Mouse (Mus musculus) neural tube, embryonic 12.5 days (tissue): ENCODE measurements around the gene Eps8l2. TPM values are rescaled to one million over a fixed set of nuclear protein-coding genes. Genes with fewer than 3 reads are reported as not detected.

ENCODE experiments used
- ATAC-seq: fragments of 200-750 bp; cut with Nextera tagmentation; 2 replicates; pipeline ENCODE4 v1.8.0; 2017; ENCODE audit warnings: low read depth, mild to moderate bottlenecking, moderate TSS enrichment, moderate library complexity; ENCODE audit not compliant: low FRiP score
- H3K27ac ChIP-seq: fragments of 300-500 bp; sonication (generic); 2 replicates; pipeline ENCODE4 v1.5.1; 2016
- H3K27me3 ChIP-seq: fragments of 300-500 bp; sonication (generic); replicated peaks from 2 replicates; pipeline ENCODE4 v1.6.1; 2016; ENCODE audit warnings: mild to moderate bottlenecking
- H3K36me3 ChIP-seq: fragments of 300-500 bp; sonication (generic); 2 replicates; pipeline ENCODE4 v1.6.1; 2016; ENCODE audit warnings: mild to moderate bottlenecking
- H3K4me1 ChIP-seq: fragments of 300-500 bp; sonication (generic); 2 replicates; pipeline ENCODE4 v1.6.1; 2016
- H3K4me2 ChIP-seq: fragments of 300-500 bp; sonication (generic); replicated peaks from 2 replicates; pipeline ENCODE4 v1.6.1; 2016; ENCODE audit warnings: mild to moderate bottlenecking
- H3K4me3 ChIP-seq: fragments of 300-500 bp; sonication (generic); 2 replicates; pipeline ENCODE4 v1.5.1; 2016
- H3K9ac ChIP-seq: fragments of 300-500 bp; sonication (generic); 2 replicates; pipeline ENCODE4 v1.6.1; 2016; ENCODE audit warnings: mild to moderate bottlenecking
- H3K9me3 ChIP-seq: fragments of 300-500 bp; sonication (generic); 2 replicates; pipeline ENCODE4 v1.6.1; 2016; ENCODE audit warnings: mild to moderate bottlenecking
- WGBS: fragments of 180-500 bp; shearing (Covaris S2); methylation state at CpG from one replicate; pipeline ENCODE4 v1.1.7; 2016; 5-methylcytosine and 5-hydroxymethylcytosine counted together
- polyA plus RNA-seq: library from polyadenylated mRNA; unstranded; fragments of >200 nt; fragmentation: Nextera tagmentation; extraction: Ambion mirVana; gene quantifications from 2 replicates; pipeline ENCODE4 v1.2.1, GENCODE M21; 2016

The Eps8l2 gene
- polyA plus RNA-seq, 1 experiment from 2014 or later = 1.0 TPM

- Histone ChIP-seq H3K4me2 (no peak overlapping the region), H3K27me3 (peaks cover under 1% of the 10 kb centered on the region; the same call in 1 of the 2 replicates), H3K36me3 (no peaks in the 10 kb centered on the region), H3K4me3 (no peak overlapping the region), H3K4me1 (peaks cover 4% of the 10 kb centered on the region), H3K27ac (no peak overlapping the region), H3K9me3 (no peaks in the 10 kb centered on the region), H3K9ac (no peak overlapping the region)
- no peak for ATAC-seq
- WGBS = 57% methylated on average over 12 of the region's 12 CpGs
Observed at GRCm38 (mm10) chr7:141355626-141356326, 17.1 kb downstream of the Eps8l2 start.

GRCm38 (mm10) chr7:141356971-141357370 lies 18.3 kb downstream of the Eps8l2 start:
- no peak overlapping the region for H3K4me3 ChIP-seq
- H3K27me3 ChIP-seq = peaks cover 12% of the 10 kb centered on the region
- H3K9me3 ChIP-seq = no peaks in the 10 kb centered on the region
- H3K4me1 ChIP-seq = peaks cover 4% of the 10 kb centered on the region
- WGBS = 79% methylated on average over 14 of the region's 14 CpGs
- H3K36me3 ChIP-seq = no peaks in the 10 kb centered on the region
- H3K9ac ChIP-seq = no peak overlapping the region
- H3K27ac ChIP-seq = no peak overlapping the region
- H3K4me2 ChIP-seq = no peak overlapping the region
- ATAC-seq = no peak

- 14% methylated on average over 24 of the region's 24 CpGs for WGBS
- no peaks in the 10 kb centered on the region for H3K9me3 ChIP-seq
- peaks cover 21% of the 10 kb centered on the region for H3K27me3 ChIP-seq
- H3K4me1 ChIP-seq = no peaks in the 10 kb centered on the region
- no peaks in the 10 kb centered on the region for H3K36me3 ChIP-seq
- H3K4me2 ChIP-seq = no peak overlapping the region; the same call in 1 of the 2 replicates
- no peak overlapping the region for H3K27ac ChIP-seq
- ATAC-seq = no peak
- H3K9ac ChIP-seq = no peak overlapping the region
- no peak overlapping the region for H3K4me3 ChIP-seq
Observed at GRCm38 (mm10) chr7:141361510-141361909, 22.8 kb downstream of the Eps8l2 start.

- H3K4me1 ChIP-seq = no peaks in the 10 kb centered on the region
- no peaks in the 10 kb centered on the region for H3K36me3 ChIP-seq
- H3K9me3 ChIP-seq = no peaks in the 10 kb centered on the region
- H3K4me2 ChIP-seq = no peak overlapping the region
- peaks cover 21% of the 10 kb centered on the region for H3K27me3 ChIP-seq
- H3K4me3 ChIP-seq = no peak overlapping the region
- ATAC-seq = no peak
- H3K9ac ChIP-seq = no peak overlapping the region
- no peak overlapping the region for H3K27ac ChIP-seq
- WGBS = 55% methylated on average over 4 of the region's 4 CpGs
Observed at GRCm38 (mm10) chr7:141363106-141363751, 24.5 kb downstream of the Eps8l2 start.

GRCm38 (mm10) chr7:141363752-141364125 lies 25.1 kb downstream of the Eps8l2 start:
- Histone ChIP-seq H3K4me2 (no peak overlapping the region), H3K27me3 (peaks cover 21% of the 10 kb centered on the region), H3K9ac (no peak overlapping the region), H3K27ac (no peak overlapping the region), H3K36me3 (no peaks in the 10 kb centered on the region), H3K9me3 (no peaks in the 10 kb centered on the region), H3K4me1 (no peaks in the 10 kb centered on the region), H3K4me3 (no peak overlapping the region)
- WGBS = 64% methylated on average over 2 of the region's 2 CpGs
- ATAC-seq = no peak

GRCm38 (mm10) chr7:141364349-141365048 lies 25.8 kb downstream of the Eps8l2 start:
- H3K4me2 ChIP-seq = no peak overlapping the region
- 79% methylated on average over 5 of the region's 5 CpGs for WGBS
- H3K9ac ChIP-seq = no peak overlapping the region
- peaks cover 21% of the 10 kb centered on the region for H3K27me3 ChIP-seq
- ATAC-seq = no peak
- no peaks in the 10 kb centered on the region for H3K9me3 ChIP-seq
- H3K27ac ChIP-seq = no peak overlapping the region
- H3K4me3 ChIP-seq = no peak overlapping the region
- H3K36me3 ChIP-seq = no peaks in the 10 kb centered on the region
- no peaks in the 10 kb centered on the region for H3K4me1 ChIP-seq

- H3K4me1 ChIP-seq = no peaks in the 10 kb centered on the region
- no peak overlapping the region for H3K4me2 ChIP-seq
- no peak overlapping the region for H3K4me3 ChIP-seq
- no peaks in the 10 kb centered on the region for H3K36me3 ChIP-seq
- no peaks in the 10 kb centered on the region for H3K9me3 ChIP-seq
- WGBS = 69% methylated on average over 3 of the region's 3 CpGs
- no peak for ATAC-seq
- H3K27ac ChIP-seq = no peak overlapping the region
- peaks cover 21% of the 10 kb centered on the region for H3K27me3 ChIP-seq
- H3K9ac ChIP-seq = no peak overlapping the region
Observed at GRCm38 (mm10) chr7:141365049-141365445, 26.4 kb downstream of the Eps8l2 start.

- no peak overlapping the region for H3K9ac ChIP-seq
- ATAC-seq = no peak
- peaks cover 5% of the 10 kb centered on the region for H3K27me3 ChIP-seq
- 79% methylated on average over 4 of the region's 4 CpGs for WGBS
- no peak overlapping the region for H3K4me2 ChIP-seq
- H3K4me3 ChIP-seq = no peak overlapping the region
- H3K4me1 ChIP-seq = no peaks in the 10 kb centered on the region
- H3K9me3 ChIP-seq = no peaks in the 10 kb centered on the region
- H3K36me3 ChIP-seq = no peaks in the 10 kb centered on the region
- H3K27ac ChIP-seq = no peak overlapping the region
Observed at GRCm38 (mm10) chr7:141367358-141367757, 28.7 kb downstream of the Eps8l2 start.

- H3K4me3 ChIP-seq = no peak overlapping the region
- no peak for ATAC-seq
- 61% methylated on average over 5 of the region's 5 CpGs for WGBS
- H3K27ac ChIP-seq = no peak overlapping the region
- H3K4me1 ChIP-seq = no peaks in the 10 kb centered on the region
- H3K27me3 ChIP-seq = no peaks in the 10 kb centered on the region
- no peak overlapping the region for H3K4me2 ChIP-seq
- H3K9ac ChIP-seq = no peak overlapping the region
- H3K36me3 ChIP-seq = no peaks in the 10 kb centered on the region
- H3K9me3 ChIP-seq = no peaks in the 10 kb centered on the region
Observed at GRCm38 (mm10) chr7:141369918-141370317, 31.2 kb downstream of the Eps8l2 start.

- WGBS = 76% methylated on average over 6 of the region's 6 CpGs
- Histone ChIP-seq H3K9me3 (no peaks in the 10 kb centered on the region), H3K4me2 (no peak overlapping the region), H3K9ac (no peak overlapping the region), H3K27ac (no peak overlapping the region), H3K27me3 (no peaks in the 10 kb centered on the region), H3K4me3 (no peak overlapping the region), H3K36me3 (no peaks in the 10 kb centered on the region), H3K4me1 (no peaks in the 10 kb centered on the region)
- no peak for ATAC-seq
Observed at GRCm38 (mm10) chr7:141371942-141372595, 33.4 kb downstream of the Eps8l2 start.

GRCm38 (mm10) chr7:141373611-141374010 lies 34.9 kb downstream of the Eps8l2 start:
- Histone ChIP-seq H3K4me3 (no peak overlapping the region), H3K27me3 (no peaks in the 10 kb centered on the region), H3K4me2 (no peak overlapping the region), H3K9me3 (no peaks in the 10 kb centered on the region), H3K4me1 (no peaks in the 10 kb centered on the region), H3K36me3 (no peaks in the 10 kb centered on the region), H3K27ac (no peak overlapping the region), H3K9ac (no peak overlapping the region)
- no peak for ATAC-seq
- 43% methylated on average over 6 of the region's 6 CpGs for WGBS

GRCm38 (mm10) chr7:141374399-141374798 lies 35.7 kb downstream of the Eps8l2 start:
- no peaks in the 10 kb centered on the region for H3K4me1 ChIP-seq
- H3K27me3 ChIP-seq = no peaks in the 10 kb centered on the region
- H3K4me3 ChIP-seq = no peak overlapping the region
- no peak overlapping the region for H3K4me2 ChIP-seq
- no peaks in the 10 kb centered on the region for H3K36me3 ChIP-seq
- no peak for ATAC-seq
- H3K9me3 ChIP-seq = no peaks in the 10 kb centered on the region
- no peak overlapping the region for H3K9ac ChIP-seq
- H3K27ac ChIP-seq = no peak overlapping the region
